Mouse (Mus musculus): ENCODE results near the gene Lcmt1. TPM values are rescaled to one million over a fixed set of nuclear protein-coding genes. Genes with fewer than 3 reads are reported as not detected.

Lcmt1 gene
- 62.0 and 64.0 TPM in 2 replicates for polyA plus RNA-seq (2016; fragmentation: Nextera tagmentation; extraction: Ambion mirVana)

GRCm38 (mm10) chr7:123369759-123370481 lies at the start of gene Lcmt1, which contains the start of gene Arhgap17:
Gene Lcmt1 (plus strand): TSS chr7:123369784.
Gene Arhgap17 (minus strand): TSS chr7:123369915.
- H3K27ac ChIP-seq: peak within 1 kb of the TSS; percentile 93
- no peaks in the 10 kb centered on the region for H3K9me3 ChIP-seq
- ATAC-seq (ENCODE audit: low FRiP score): peak; percentile 96
- no peaks in the 10 kb centered on the region for H3K36me3 ChIP-seq (replicated peaks)
- H3K4me2 ChIP-seq: peak within 1 kb of the TSS; percentile 84
- no peaks in the 10 kb centered on the region for H3K27me3 ChIP-seq
- H3K4me3 ChIP-seq (replicated peaks): peak within 1 kb of the TSS; percentile 74
- under 1% methylated on average over 63 of the region's 64 CpGs for WGBS
- H3K4me1 ChIP-seq: peaks cover 38% of the 10 kb centered on the region
- peak within 1 kb of the TSS; percentile 83 for H3K9ac ChIP-seq

- ATAC-seq (ENCODE audit: low FRiP score): no peak
- H3K27me3 ChIP-seq: no peaks in the 10 kb centered on the region
- no peak overlapping the region for H3K27ac ChIP-seq
- 0 out of 2 replicates have a peak, but pooled peaks cover 2% of the 10 kb centered on the region for H3K4me1 ChIP-seq
- no peak overlapping the region for H3K4me2 ChIP-seq
- peaks cover 69% of the 10 kb centered on the region for H3K36me3 ChIP-seq (replicated peaks)
- no peaks in the 10 kb centered on the region for H3K9me3 ChIP-seq
- H3K4me3 ChIP-seq (replicated peaks): no peak overlapping the region
- H3K9ac ChIP-seq: no peak overlapping the region
- 90% methylated on average over 13 of the region's 13 CpGs for WGBS
These were observed 47.0 kb upstream of the Lcmt1 start for GRCm38 (mm10) chr7:123322452-123323121.

GRCm38 (mm10) chr7:123323388-123323787 lies 46.2 kb upstream of the Lcmt1 start:
- WGBS: 85% methylated on average over 2 of the region's 2 CpGs
- H3K9ac ChIP-seq: no peak overlapping the region
- no peak overlapping the region for H3K4me3 ChIP-seq (replicated peaks)
- no peak for ATAC-seq (ENCODE audit: low FRiP score)
- no peaks in the 10 kb centered on the region for H3K27me3 ChIP-seq
- peaks cover 61% of the 10 kb centered on the region for H3K36me3 ChIP-seq (replicated peaks)
- H3K9me3 ChIP-seq: no peaks in the 10 kb centered on the region
- H3K4me1 ChIP-seq: 0 out of 2 replicates have a peak, but pooled peaks cover 2% of the 10 kb centered on the region
- no peak overlapping the region for H3K27ac ChIP-seq
- H3K4me2 ChIP-seq: no peak overlapping the region

- H3K9me3 ChIP-seq: no peaks in the 10 kb centered on the region
- no peaks in the 10 kb centered on the region for H3K27me3 ChIP-seq
- no peak for ATAC-seq (ENCODE audit: low FRiP score)
- H3K4me3 ChIP-seq (replicated peaks): no peak overlapping the region
- no peak overlapping the region for H3K4me2 ChIP-seq
- peaks cover 54% of the 10 kb centered on the region for H3K36me3 ChIP-seq (replicated peaks)
- WGBS: 90% methylated on average over 1 of the region's 1 CpGs
- no peak overlapping the region for H3K9ac ChIP-seq
- H3K4me1 ChIP-seq: 0 out of 2 replicates have a peak, but pooled peaks cover 2% of the 10 kb centered on the region
- no peak overlapping the region for H3K27ac ChIP-seq
These were observed 45.5 kb upstream of the Lcmt1 start for GRCm38 (mm10) chr7:123324105-123324504.

- Histone ChIP-seq H3K36me3 (replicated peaks) (peaks cover 39% of the 10 kb centered on the region), H3K27ac (no peak overlapping the region)
These were observed 43.5 kb upstream of the Lcmt1 start for GRCm38 (mm10) chr7:123326062-123326461.

GRCm38 (mm10) chr7:123326901-123327300 lies 42.7 kb upstream of the Lcmt1 start:
- H3K4me3 ChIP-seq (replicated peaks): no peak overlapping the region
- no peaks in the 10 kb centered on the region for H3K9me3 ChIP-seq
- no peak overlapping the region for H3K27ac ChIP-seq
- H3K4me1 ChIP-seq: 0 out of 2 replicates have a peak, but pooled peaks cover 2% of the 10 kb centered on the region
- no peak overlapping the region for H3K4me2 ChIP-seq
- H3K9ac ChIP-seq: no peak overlapping the region
- ATAC-seq (ENCODE audit: low FRiP score): no peak
- 79% methylated on average over 4 of the region's 4 CpGs for WGBS
- H3K27me3 ChIP-seq: no peaks in the 10 kb centered on the region
- peaks cover 31% of the 10 kb centered on the region for H3K36me3 ChIP-seq (replicated peaks)

More at GRCm38 (mm10) chr7:123326062-123326461, 43.5 kb upstream of the Lcmt1 start:
- Histone ChIP-seq H3K4me2 (no peak overlapping the region), H3K9ac (no peak overlapping the region), H3K27me3 (no peaks in the 10 kb centered on the region), H3K4me1 (0 out of 2 replicates have a peak, but pooled peaks cover 2% of the 10 kb centered on the region), H3K9me3 (no peaks in the 10 kb centered on the region), H3K4me3 (replicated peaks) (no peak overlapping the region)
- ATAC-seq (ENCODE audit: low FRiP score): no peak
- 85% methylated on average over 5 of the region's 5 CpGs for WGBS

- WGBS: 71% methylated on average over 4 of the region's 4 CpGs
- no peak for ATAC-seq (ENCODE audit: low FRiP score)
These were observed 41.7 kb upstream of the Lcmt1 start for GRCm38 (mm10) chr7:123327909-123328308.

GRCm38 (mm10) chr7:123330506-123330905 lies 39.1 kb upstream of the Lcmt1 start:
- H3K9ac ChIP-seq: no peak overlapping the region
- H3K4me2 ChIP-seq: no peak overlapping the region
- no peaks in the 10 kb centered on the region for H3K27me3 ChIP-seq
- no peaks in the 10 kb centered on the region for H3K9me3 ChIP-seq
- WGBS: 87% methylated on average over 9 of the region's 9 CpGs
- H3K27ac ChIP-seq: no peak overlapping the region
- peaks cover 4% of the 10 kb centered on the region; the same call in 1 of the 2 replicates for H3K36me3 ChIP-seq (replicated peaks)
- H3K4me3 ChIP-seq (replicated peaks): no peak overlapping the region
- H3K4me1 ChIP-seq: 0 out of 2 replicates have a peak, but pooled peaks cover 2% of the 10 kb centered on the region
- no peak for ATAC-seq (ENCODE audit: low FRiP score)

More at GRCm38 (mm10) chr7:123327909-123328308, 41.7 kb upstream of the Lcmt1 start:
- no peak overlapping the region for H3K4me3 ChIP-seq (replicated peaks)
- no peaks in the 10 kb centered on the region for H3K9me3 ChIP-seq
- no peak overlapping the region for H3K4me2 ChIP-seq
- H3K36me3 ChIP-seq (replicated peaks): peaks cover 21% of the 10 kb centered on the region
- H3K4me1 ChIP-seq: 0 out of 2 replicates have a peak, but pooled peaks cover 2% of the 10 kb centered on the region
- no peak overlapping the region for H3K27ac ChIP-seq
- no peak overlapping the region for H3K9ac ChIP-seq
- H3K27me3 ChIP-seq: no peaks in the 10 kb centered on the region

- no peak overlapping the region for H3K9ac ChIP-seq
- H3K27me3 ChIP-seq: no peaks in the 10 kb centered on the region
- ATAC-seq (ENCODE audit: low FRiP score): no peak
- 43% methylated on average over 1 of the region's 1 CpGs for WGBS
- H3K36me3 ChIP-seq (replicated peaks): no peaks in the 10 kb centered on the region
- peaks cover 7% of the 10 kb centered on the region for H3K4me1 ChIP-seq
- H3K9me3 ChIP-seq: no peaks in the 10 kb centered on the region
- no peak overlapping the region for H3K27ac ChIP-seq
- H3K4me2 ChIP-seq: no peak overlapping the region
- H3K4me3 ChIP-seq (replicated peaks): no peak overlapping the region
These were observed 33.3 kb upstream of the Lcmt1 start for GRCm38 (mm10) chr7:123336322-123336721.

- WGBS: 60% methylated on average over 8 of the region's 8 CpGs
- H3K4me2 ChIP-seq: no peak overlapping the region
- peaks cover 28% of the 10 kb centered on the region for H3K4me1 ChIP-seq
- no peak for ATAC-seq (ENCODE audit: low FRiP score)
- H3K9me3 ChIP-seq: no peaks in the 10 kb centered on the region
- H3K36me3 ChIP-seq (replicated peaks): no peaks in the 10 kb centered on the region
- H3K27ac ChIP-seq: no peak overlapping the region
- H3K27me3 ChIP-seq: no peaks in the 10 kb centered on the region
- H3K9ac ChIP-seq: no peak overlapping the region
- H3K4me3 ChIP-seq (replicated peaks): no peak overlapping the region
These were observed 31.2 kb upstream of the Lcmt1 start for GRCm38 (mm10) chr7:123338351-123338750.

GRCm38 (mm10) chr7:123341896-123342295 lies 27.7 kb upstream of the Lcmt1 start:
- Histone ChIP-seq H3K27me3 (no peaks in the 10 kb centered on the region), H3K36me3 (replicated peaks) (no peaks in the 10 kb centered on the region), H3K4me2 (no peak overlapping the region), H3K4me3 (replicated peaks) (no peak overlapping the region), H3K4me1 (peaks cover 32% of the 10 kb centered on the region), H3K27ac (no peak overlapping the region), H3K9ac (no peak overlapping the region), H3K9me3 (no peaks in the 10 kb centered on the region)
- ATAC-seq (ENCODE audit: low FRiP score): no peak
- 50% methylated on average over 5 of the region's 5 CpGs for WGBS

- Histone ChIP-seq H3K4me2 (no peak overlapping the region), H3K9me3 (no peaks in the 10 kb centered on the region), H3K27me3 (no peaks in the 10 kb centered on the region), H3K27ac (no peak overlapping the region), H3K4me3 (replicated peaks) (no peak overlapping the region), H3K36me3 (replicated peaks) (no peaks in the 10 kb centered on the region), H3K9ac (no peak overlapping the region), H3K4me1 (peaks cover 32% of the 10 kb centered on the region)
- no peak for ATAC-seq (ENCODE audit: low FRiP score)
- 89% methylated on average over 5 of the region's 5 CpGs for WGBS
These were observed 25.4 kb upstream of the Lcmt1 start for GRCm38 (mm10) chr7:123344079-123344780.

Measured in forebrain, embryonic 12.5 days (tissue).